Mouse (Mus musculus): ENCODE data around the gene Izumo4.

DNA sequence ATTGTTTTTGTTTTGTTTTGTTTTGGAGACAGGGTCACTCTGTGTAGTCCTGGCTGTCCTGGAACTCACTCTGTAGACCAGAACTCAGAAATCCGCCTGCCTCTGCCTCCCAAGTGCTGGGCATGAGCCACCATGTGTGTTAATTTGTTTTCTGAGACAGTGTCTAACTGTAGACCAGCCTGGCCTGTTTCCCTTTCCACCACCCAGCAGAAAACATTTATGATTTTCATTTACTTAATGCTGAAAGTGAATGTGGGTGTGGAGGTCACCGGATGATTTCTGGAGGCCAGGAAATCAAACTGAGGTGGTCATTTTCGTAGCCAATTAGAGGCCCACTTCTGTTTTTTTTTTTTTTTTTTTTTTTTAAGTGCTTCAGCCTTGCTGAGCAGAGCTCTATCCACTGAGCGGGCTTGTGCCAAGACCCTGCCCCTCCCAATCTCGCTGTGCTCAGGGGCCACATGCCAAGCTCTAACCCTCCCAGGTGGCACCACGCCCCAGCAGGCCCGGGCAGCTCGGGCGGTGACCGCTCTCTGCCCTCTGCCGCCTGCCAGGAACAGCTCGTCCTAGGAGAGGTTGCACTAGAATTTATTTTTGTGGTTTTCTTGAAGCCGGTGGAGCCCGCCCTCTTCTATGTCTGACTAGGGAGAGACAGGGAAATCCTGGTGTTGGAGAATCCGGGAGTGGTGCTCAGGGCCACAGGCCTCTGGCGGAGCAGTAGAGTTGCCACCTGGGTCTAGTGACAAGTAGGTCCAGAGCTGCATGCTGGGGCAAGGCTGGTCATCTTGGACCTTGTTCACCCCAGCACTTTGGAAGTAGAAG lies 37.6 kb upstream of the Izumo4 start:
- no peak for TF ChIP-seq POLR2A (IDR thresholded peaks at IDR 0.05; ENCODE audit: borderline replicate concordance, control insufficient read depth, low read depth, low read length)
- TF ChIP-seq CTCF (IDR thresholded peaks at IDR 0.05; ENCODE audit: control insufficient read depth, insufficient read depth, low read length) = no peak
